Mouse (Mus musculus): Measurements from ENCODE around the gene Sirt3. TPM values are rescaled to one million over a fixed set of nuclear protein-coding genes. Genes with fewer than 3 reads are reported as not detected.
"Not testable (repeated sequence)": the region's sequence is repeated elsewhere in the genome, so short reads cannot be mapped to it uniquely, and the experiment has no call there.

Gene Sirt3
- polyA plus RNA-seq, 1 experiment from 2014 or later, result 25.3 TPM

DNA sequence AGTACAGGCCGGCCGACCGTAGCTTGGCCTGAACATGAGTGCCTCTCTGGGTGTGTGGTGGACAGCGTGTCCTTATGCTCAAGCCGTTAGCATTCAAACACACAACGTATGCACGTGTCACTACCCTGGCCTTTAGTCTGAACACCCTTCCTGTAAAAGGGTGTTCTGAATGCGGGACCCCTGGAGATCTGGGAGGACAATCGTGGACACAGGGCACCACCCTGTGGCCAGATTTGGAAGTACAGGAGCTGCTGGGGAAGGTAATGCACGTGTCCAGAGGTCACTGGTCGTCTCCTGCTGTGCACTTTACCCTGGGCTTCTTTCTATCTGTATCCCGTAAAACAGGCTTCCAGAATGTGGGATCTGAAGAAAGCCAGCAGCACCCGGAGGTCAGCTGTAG lies 21.1 kb upstream of the Sirt3 start:
- WGBS, result 26% methylated on average over 13 of the region's 13 CpGs
- peaks cover 13% of the 10 kb centered on the region for H3K36me3 ChIP-seq (ENCODE audit: control insufficient read depth, insufficient read depth, low read length)
- ATAC-seq (replicated peaks; ENCODE audit: low FRiP score, low TSS enrichment, low read depth) (peak; percentile 45; the same call in 1 of the 2 replicates), DNase-seq (ENCODE audit: low spot score) (peak; percentile 95)
- H3K4me2 ChIP-seq (ENCODE audit: low read length), result no peak overlapping the region
- no peaks in the 10 kb centered on the region for H3K4me1 ChIP-seq (replicated peaks; ENCODE audit: control insufficient read depth, insufficient read depth, low read length)
- no peaks in the 10 kb centered on the region for H3K27me3 ChIP-seq (replicated peaks; ENCODE audit: control insufficient read depth, insufficient read depth, low read length)
- H3K9me3 ChIP-seq (ENCODE audit: control insufficient read depth, low read length), result no peaks in the 10 kb centered on the region
- no peak overlapping the region for H3K4me3 ChIP-seq (ENCODE audit: low read depth, low read length)
- H3K27ac ChIP-seq (ENCODE audit: low read depth), result no peak overlapping the region
- no peak overlapping the region for H3K9ac ChIP-seq (ENCODE audit: low read length)

DNA sequence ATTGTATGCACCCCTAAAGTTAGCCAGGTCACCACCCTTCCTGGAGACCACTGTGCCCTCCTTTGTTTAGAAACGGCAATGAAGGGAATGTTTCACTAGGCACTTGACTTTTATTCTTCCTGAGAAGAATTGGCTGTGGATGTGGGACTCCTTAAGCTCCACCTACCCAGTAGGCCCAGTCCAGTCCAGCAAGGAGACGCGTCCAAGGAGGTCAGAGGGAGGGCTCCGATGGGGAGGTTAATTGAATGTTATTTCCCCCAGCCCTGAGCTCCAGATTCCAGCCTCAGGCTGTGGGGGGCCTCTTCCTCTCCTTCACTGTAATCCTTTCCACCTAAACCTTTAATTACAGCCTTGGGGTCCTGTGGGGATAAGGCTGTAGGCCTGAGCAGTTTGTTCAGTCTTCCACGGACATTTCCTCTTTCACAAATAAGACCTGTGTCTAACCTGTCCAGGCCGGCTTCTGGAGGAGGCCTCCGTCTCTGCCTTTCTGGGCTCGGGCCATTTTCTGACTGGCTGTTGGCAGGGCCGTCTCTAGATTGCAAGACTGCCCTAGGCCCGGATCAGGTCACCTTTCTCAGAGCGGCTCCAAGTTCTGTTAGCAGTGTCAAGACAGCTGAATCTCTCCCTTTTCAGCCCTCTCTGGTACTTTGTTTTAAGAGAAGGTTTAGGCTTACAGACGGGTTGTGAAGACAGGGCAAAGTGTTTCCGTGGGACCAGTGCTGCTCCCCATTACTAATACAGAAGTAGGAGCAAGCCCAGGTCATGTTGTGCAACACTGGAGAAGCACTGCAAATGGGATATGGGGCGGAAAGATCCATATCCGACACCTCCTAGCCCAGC lies 20.1 kb upstream of the Sirt3 start:
- ATAC-seq (replicated peaks; ENCODE audit: low FRiP score, low TSS enrichment, low read depth), result no peak
- WGBS, result 79% methylated on average over 15 of the region's 15 CpGs

DNA sequence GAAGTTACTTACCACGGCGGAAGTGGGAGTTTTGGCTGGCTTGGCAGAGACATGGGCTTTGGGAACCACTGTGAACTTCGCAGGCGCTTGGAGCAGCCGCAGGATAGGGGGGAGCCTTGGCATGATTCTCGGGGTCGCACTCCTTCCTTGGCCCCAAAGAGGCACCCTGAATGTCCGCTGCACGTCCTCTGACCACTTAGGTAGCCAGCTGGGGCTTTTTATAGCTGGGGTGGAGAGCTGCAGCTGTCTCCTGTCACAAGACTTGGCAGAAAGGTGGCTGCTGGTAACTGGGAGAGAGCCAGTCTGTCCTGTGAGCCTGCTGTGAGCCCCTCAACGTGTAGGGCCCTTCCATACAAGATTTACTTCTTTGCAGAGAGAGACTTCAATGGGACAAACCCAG lies 18.1 kb upstream of the Sirt3 start, which contains the start of gene Cox8b:
TSS of gene Cox8b (minus strand) at position 227 of the 400 bp plus-strand sequence.
- DNase-seq (ENCODE audit: low spot score) (no peak), ATAC-seq (replicated peaks; ENCODE audit: low FRiP score, low TSS enrichment, low read depth) (no peak)
- Histone ChIP-seq H3K4me1 (replicated peaks; ENCODE audit: control insufficient read depth, insufficient read depth, low read length) (no peaks in the 10 kb centered on the region), H3K27me3 (replicated peaks; ENCODE audit: control insufficient read depth, insufficient read depth, low read length) (no peaks in the 10 kb centered on the region), H3K9me3 (ENCODE audit: control insufficient read depth, low read length) (no peaks in the 10 kb centered on the region), H3K9ac (ENCODE audit: low read length) (no peak within 1 kb of the TSS), H3K36me3 (ENCODE audit: control insufficient read depth, insufficient read depth, low read length) (peaks cover 41% of the 10 kb centered on the region), H3K4me3 (ENCODE audit: low read depth, low read length) (no peak within 1 kb of the TSS), H3K4me2 (ENCODE audit: low read length) (no peak within 1 kb of the TSS), H3K27ac (ENCODE audit: low read depth) (no peak within 1 kb of the TSS)
- WGBS, result 63% methylated on average over 10 of the region's 10 CpGs

More for the DNA sequence above, 20.1 kb upstream of the Sirt3 start:
- Histone ChIP-seq H3K9me3 (ENCODE audit: control insufficient read depth, low read length) (no peaks in the 10 kb centered on the region), H3K4me1 (replicated peaks; ENCODE audit: control insufficient read depth, insufficient read depth, low read length) (no peaks in the 10 kb centered on the region), H3K27me3 (replicated peaks; ENCODE audit: control insufficient read depth, insufficient read depth, low read length) (no peaks in the 10 kb centered on the region), H3K27ac (ENCODE audit: low read depth) (no peak overlapping the region), H3K4me3 (ENCODE audit: low read depth, low read length) (no peak overlapping the region), H3K9ac (ENCODE audit: low read length) (no peak overlapping the region), H3K4me2 (ENCODE audit: low read length) (no peak overlapping the region), H3K36me3 (ENCODE audit: control insufficient read depth, insufficient read depth, low read length) (peaks cover 22% of the 10 kb centered on the region)
- DNase-seq (ENCODE audit: low spot score), result no peak

DNA sequence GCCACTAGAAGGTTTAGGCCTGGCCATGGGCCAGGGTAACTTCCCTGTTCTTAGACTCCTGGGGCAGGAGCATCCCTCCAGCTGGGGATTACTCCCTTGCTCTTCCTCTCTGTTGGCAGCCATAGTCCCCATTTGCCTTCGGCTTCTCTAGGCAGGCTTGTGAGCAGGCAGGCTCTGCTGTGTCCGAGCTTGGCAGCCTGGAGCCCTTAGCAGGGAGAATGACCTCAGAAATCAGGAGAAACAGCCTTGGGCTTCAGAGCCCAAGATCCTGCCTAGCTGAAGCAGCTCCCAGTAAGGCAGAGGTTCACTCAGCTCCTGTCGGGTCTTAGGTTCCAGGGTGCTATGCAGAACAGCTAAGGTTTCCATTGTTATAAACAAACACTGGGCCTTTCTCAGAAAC lies 17.0 kb upstream of the Sirt3 start:
- no peaks in the 10 kb centered on the region for H3K4me1 ChIP-seq (replicated peaks; ENCODE audit: control insufficient read depth, insufficient read depth, low read length)
- 72% methylated on average over 3 of the region's 3 CpGs for WGBS
- no peaks in the 10 kb centered on the region for H3K9me3 ChIP-seq (ENCODE audit: control insufficient read depth, low read length)
- peaks cover 51% of the 10 kb centered on the region for H3K36me3 ChIP-seq (ENCODE audit: control insufficient read depth, insufficient read depth, low read length)
- H3K27ac ChIP-seq (ENCODE audit: low read depth), result no peak overlapping the region
- no peak overlapping the region for H3K9ac ChIP-seq (ENCODE audit: low read length)
- no peaks in the 10 kb centered on the region for H3K27me3 ChIP-seq (replicated peaks; ENCODE audit: control insufficient read depth, insufficient read depth, low read length)
- no peak for DNase-seq (ENCODE audit: low spot score)
- no peak overlapping the region for H3K4me3 ChIP-seq (ENCODE audit: low read depth, low read length)
- ATAC-seq (replicated peaks; ENCODE audit: low FRiP score, low TSS enrichment, low read depth), result no peak
- no peak overlapping the region for H3K4me2 ChIP-seq (ENCODE audit: low read length)

DNA sequence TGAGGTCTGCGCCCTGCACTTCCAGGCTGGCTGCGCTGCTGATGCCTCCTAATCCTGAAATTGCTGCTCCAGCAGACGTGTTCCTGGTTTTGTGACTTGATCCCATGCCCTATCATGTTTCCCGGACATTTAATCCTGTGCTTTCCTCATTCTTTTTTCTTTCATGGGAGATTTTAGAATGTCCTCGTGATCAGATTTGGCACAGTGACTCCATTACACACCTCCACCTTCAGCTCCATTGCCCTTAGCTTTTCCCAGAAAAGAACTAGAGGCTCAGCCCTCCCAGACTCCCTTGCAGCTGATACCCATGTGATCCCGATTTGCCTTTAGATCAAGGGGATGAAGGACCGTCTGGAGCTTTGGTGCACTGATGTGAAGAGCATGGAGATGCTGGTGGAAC lies 15.8 kb upstream of the Sirt3 start:
- Histone ChIP-seq H3K27me3 (replicated peaks; ENCODE audit: control insufficient read depth, insufficient read depth, low read length) (no peaks in the 10 kb centered on the region), H3K27ac (ENCODE audit: low read depth) (no peak overlapping the region), H3K9me3 (ENCODE audit: control insufficient read depth, low read length) (no peaks in the 10 kb centered on the region), H3K36me3 (ENCODE audit: control insufficient read depth, insufficient read depth, low read length) (peaks cover 62% of the 10 kb centered on the region), H3K4me2 (ENCODE audit: low read length) (no peak overlapping the region), H3K4me3 (ENCODE audit: low read depth, low read length) (no peak overlapping the region), H3K9ac (ENCODE audit: low read length) (no peak overlapping the region), H3K4me1 (replicated peaks; ENCODE audit: control insufficient read depth, insufficient read depth, low read length) (no peaks in the 10 kb centered on the region)
- ATAC-seq (replicated peaks; ENCODE audit: low FRiP score, low TSS enrichment, low read depth) (no peak), DNase-seq (ENCODE audit: low spot score) (no peak)
- WGBS, result 91% methylated on average over 7 of the region's 7 CpGs

DNA sequence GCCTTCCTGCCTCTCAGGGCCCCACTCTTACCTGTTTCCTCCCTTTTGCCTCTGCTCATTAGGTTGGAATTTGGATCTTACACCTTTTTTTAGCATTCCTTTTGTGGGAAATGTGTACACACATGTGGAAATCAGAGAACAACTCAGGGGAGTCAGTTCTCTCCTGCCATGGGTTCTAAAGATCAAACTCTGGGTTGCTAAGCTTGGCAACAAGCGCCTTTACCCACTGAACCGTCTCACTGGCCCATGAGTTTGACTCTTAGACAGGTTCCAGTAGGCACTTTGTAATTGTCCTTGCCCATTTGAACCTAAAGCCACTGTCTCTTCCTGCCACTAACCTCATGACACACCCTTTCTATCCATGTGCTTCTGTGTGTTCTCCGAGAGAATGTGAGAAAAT lies 12.5 kb upstream of the Sirt3 start:
- H3K4me3 ChIP-seq (ENCODE audit: low read depth, low read length), result no peak overlapping the region
- no peaks in the 10 kb centered on the region for H3K9me3 ChIP-seq (ENCODE audit: control insufficient read depth, low read length)
- H3K36me3 ChIP-seq (ENCODE audit: control insufficient read depth, insufficient read depth, low read length), result peaks cover 81% of the 10 kb centered on the region
- ATAC-seq (replicated peaks; ENCODE audit: low FRiP score, low TSS enrichment, low read depth) (no peak), DNase-seq (ENCODE audit: low spot score) (no peak)
- no peaks in the 10 kb centered on the region for H3K27me3 ChIP-seq (replicated peaks; ENCODE audit: control insufficient read depth, insufficient read depth, low read length)
- no peak overlapping the region for H3K27ac ChIP-seq (ENCODE audit: low read depth)
- no peak overlapping the region for H3K4me2 ChIP-seq (ENCODE audit: low read length)
- WGBS, result 92% methylated on average over 3 of the region's 3 CpGs
- H3K4me1 ChIP-seq (replicated peaks; ENCODE audit: control insufficient read depth, insufficient read depth, low read length), result no peaks in the 10 kb centered on the region
- H3K9ac ChIP-seq (ENCODE audit: low read length), result no peak overlapping the region

DNA sequence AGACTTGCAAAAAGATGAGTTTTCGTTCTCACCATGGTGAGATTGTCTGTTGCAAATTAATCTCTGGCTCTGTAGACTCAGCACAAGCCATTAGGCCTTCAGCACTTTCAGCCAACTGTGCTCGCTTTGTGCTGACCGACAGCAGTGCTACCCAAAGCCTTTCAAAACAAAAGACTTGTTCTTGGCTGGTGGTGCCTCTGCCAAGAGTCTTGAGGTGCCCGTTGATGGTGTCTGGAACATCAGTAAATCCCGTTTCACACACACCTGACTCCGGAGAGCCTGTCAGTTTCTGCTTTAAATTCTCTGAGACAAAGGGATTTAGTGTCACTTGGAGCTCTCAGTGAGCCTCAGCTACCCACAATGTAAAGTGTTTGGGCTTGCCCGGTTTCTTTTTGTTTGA lies 11.9 kb upstream of the Sirt3 start:
- H3K36me3 ChIP-seq (ENCODE audit: control insufficient read depth, insufficient read depth, low read length), result peaks cover 81% of the 10 kb centered on the region
- 92% methylated on average over 7 of the region's 7 CpGs for WGBS

DNA sequence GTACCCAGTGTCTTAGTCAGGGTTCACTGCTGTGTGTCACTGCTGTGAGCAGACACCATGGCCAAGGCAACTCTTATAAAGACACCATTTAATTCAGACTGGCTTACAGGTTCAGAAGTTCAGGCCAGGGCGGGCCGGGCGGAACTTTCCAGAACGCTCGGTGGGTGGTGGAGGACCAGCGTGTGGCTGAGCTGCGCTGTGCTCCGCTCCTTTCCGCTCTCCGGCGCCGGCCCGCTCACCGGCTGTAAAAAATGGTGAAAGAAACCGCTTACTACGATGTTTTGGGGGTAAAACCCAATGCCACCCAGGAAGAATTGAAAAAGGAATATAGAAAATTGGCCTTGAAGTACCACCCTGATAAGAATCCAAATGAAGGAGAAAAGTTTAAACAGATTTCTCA lies 8.5 kb upstream of the Sirt3 start:
- H3K9me3 ChIP-seq (ENCODE audit: control insufficient read depth, low read length); DNase-seq (ENCODE audit: low spot score); ATAC-seq (replicated peaks; ENCODE audit: low FRiP score, low TSS enrichment, low read depth); H3K27ac ChIP-seq (ENCODE audit: low read depth); H3K4me1 ChIP-seq (replicated peaks; ENCODE audit: control insufficient read depth, insufficient read depth, low read length); H3K4me3 ChIP-seq (ENCODE audit: low read depth, low read length); H3K27me3 ChIP-seq (replicated peaks; ENCODE audit: control insufficient read depth, insufficient read depth, low read length); H3K4me2 ChIP-seq (ENCODE audit: low read length); H3K9ac ChIP-seq (ENCODE audit: low read length): not testable (repeated sequence)
- 96% methylated on average over 16 of the region's 16 CpGs for WGBS
- peaks cover 80% of the 10 kb centered on the region for H3K36me3 ChIP-seq (ENCODE audit: control insufficient read depth, insufficient read depth, low read length)

More for the DNA sequence above, 11.9 kb upstream of the Sirt3 start:
- H3K4me1 ChIP-seq (replicated peaks; ENCODE audit: control insufficient read depth, insufficient read depth, low read length), result no peaks in the 10 kb centered on the region
- H3K4me3 ChIP-seq (ENCODE audit: low read depth, low read length), result no peak overlapping the region
- no peak overlapping the region for H3K27ac ChIP-seq (ENCODE audit: low read depth)
- no peaks in the 10 kb centered on the region for H3K9me3 ChIP-seq (ENCODE audit: control insufficient read depth, low read length)
- no peak for ATAC-seq (replicated peaks; ENCODE audit: low FRiP score, low TSS enrichment, low read depth)
- H3K9ac ChIP-seq (ENCODE audit: low read length), result no peak overlapping the region
- H3K27me3 ChIP-seq (replicated peaks; ENCODE audit: control insufficient read depth, insufficient read depth, low read length), result no peaks in the 10 kb centered on the region
- DNase-seq (ENCODE audit: low spot score), result no peak
- no peak overlapping the region for H3K4me2 ChIP-seq (ENCODE audit: low read length)

DNA sequence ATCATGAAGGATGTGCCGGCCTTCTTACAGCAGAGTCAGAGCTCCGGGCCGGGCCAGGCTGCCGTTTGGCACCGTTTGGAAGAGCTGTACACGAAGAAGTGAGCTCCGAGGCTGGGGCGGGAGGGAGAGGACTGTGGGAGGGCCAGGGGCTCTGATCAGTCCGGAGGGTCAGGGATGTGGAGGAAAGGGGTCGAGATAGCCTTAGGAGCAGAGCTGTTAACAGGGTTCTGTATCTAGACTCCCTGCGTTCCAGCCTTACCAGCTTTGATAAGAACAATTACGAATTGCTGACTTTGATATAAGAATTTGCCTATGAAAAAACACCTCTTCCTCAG lies 327 bp upstream of the Sirt3 start:
- Histone ChIP-seq H3K9ac (ENCODE audit: low read length) (peak overlapping the region; percentile 67), H3K4me1 (replicated peaks; ENCODE audit: control insufficient read depth, insufficient read depth, low read length) (peaks cover 14% of the 10 kb centered on the region), H3K9me3 (ENCODE audit: control insufficient read depth, low read length) (no peaks in the 10 kb centered on the region), H3K4me3 (ENCODE audit: low read depth, low read length) (peak overlapping the region; percentile 95), H3K36me3 (ENCODE audit: control insufficient read depth, insufficient read depth, low read length) (peaks cover 30% of the 10 kb centered on the region), H3K4me2 (ENCODE audit: low read length) (peak overlapping the region; percentile 74), H3K27me3 (replicated peaks; ENCODE audit: control insufficient read depth, insufficient read depth, low read length) (no peaks in the 10 kb centered on the region), H3K27ac (ENCODE audit: low read depth) (peak overlapping the region; percentile 87)
- under 1% methylated on average over 12 of the region's 12 CpGs for WGBS
- ATAC-seq (replicated peaks; ENCODE audit: low FRiP score, low TSS enrichment, low read depth) (peak; percentile 40; the same call in 1 of the 2 replicates), DNase-seq (ENCODE audit: low spot score) (no peak)
